Mouse (Mus musculus): ENCODE measurements around the gene Slc6a16. TPM values are rescaled to one million over a fixed set of nuclear protein-coding genes. Genes with fewer than 3 reads are reported as not detected.
A peak's percentile ranks its signal among the peaks of the same experiment; 100 is the strongest.

The Slc6a16 gene
- 0.36 TPM in 1 of 2 replicates, not detected in the other for polyA plus RNA-seq (2014; fragmentation: Nextera tagmentation; extraction: Ambion mirVana)

DNA sequence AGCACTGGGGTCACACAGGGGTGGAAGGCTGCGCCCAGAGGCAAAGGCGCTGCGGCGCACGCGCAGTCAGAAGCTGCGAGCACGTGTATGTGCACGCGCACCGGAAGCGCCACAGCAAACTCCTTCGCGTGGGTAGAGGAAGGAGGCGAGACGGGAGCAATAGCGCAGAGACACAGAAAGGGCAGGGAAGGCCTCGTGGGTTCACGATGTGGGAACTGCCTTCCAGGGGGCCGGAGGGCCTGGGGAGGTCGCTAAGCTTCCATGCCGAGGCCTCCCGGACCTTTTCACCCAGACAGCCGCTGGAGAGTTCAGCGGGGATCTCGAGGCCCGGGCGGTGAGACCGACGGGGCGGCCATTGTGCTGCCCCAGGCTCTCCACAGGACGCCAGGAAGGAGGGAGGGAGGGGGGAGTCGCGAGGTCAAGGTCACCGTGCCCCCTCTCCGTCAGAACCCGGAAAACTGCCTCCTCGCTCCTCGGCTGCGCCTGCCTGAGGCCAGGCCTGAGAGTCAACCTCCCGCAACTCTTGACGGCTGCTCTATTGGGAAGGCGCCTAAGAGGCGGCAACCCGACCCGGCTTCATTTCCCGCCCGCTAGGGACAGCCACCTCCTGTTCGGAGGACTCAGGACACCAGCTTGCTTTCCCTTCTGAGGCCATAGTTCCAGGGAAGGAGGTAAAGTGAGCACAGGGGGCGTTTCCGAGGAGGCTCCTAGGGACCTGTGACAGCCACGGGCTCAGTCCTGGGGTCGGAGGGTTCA, at the start of gene Slc6a16:
Slc6a16 (plus strand) TSS at position 453 of the 756 bp plus-strand sequence.
- H3K27ac ChIP-seq (ENCODE audit: low read depth, low read length) = no peak within 1 kb of the TSS
- ATAC-seq (replicated peaks; ENCODE audit: low FRiP score) (no peak), DNase-seq (ENCODE audit: low spot score) (peak; percentile 74)
- H3K9me3 ChIP-seq (ENCODE audit: control insufficient read depth, low read length) = no peaks in the 10 kb centered on the region
- peak within 1 kb of the TSS; percentile 3 for H3K9ac ChIP-seq (ENCODE audit: low read length)
- WGBS = 9% methylated on average over 45 of the region's 53 CpGs
- H3K4me3 ChIP-seq (ENCODE audit: low read depth, low read length) = peak within 1 kb of the TSS; percentile 21; the same call in 1 of the 2 replicates
- peak within 1 kb of the TSS; percentile 39 for H3K4me2 ChIP-seq (ENCODE audit: low read depth, low read length, severe bottlenecking)
- peaks cover 14% of the 10 kb centered on the region for H3K27me3 ChIP-seq (ENCODE audit: control insufficient read depth, insufficient read depth, low read length)
- peaks cover 4% of the 10 kb centered on the region; the same call in 1 of the 2 replicates for H3K4me1 ChIP-seq (replicated peaks; ENCODE audit: control insufficient read depth, insufficient read depth, low read length)
- no peaks in the 10 kb centered on the region for H3K36me3 ChIP-seq (ENCODE audit: control insufficient read depth, insufficient read depth, low read length)

- H3K36me3 ChIP-seq (ENCODE audit: control insufficient read depth, insufficient read depth, low read length) = no peaks in the 10 kb centered on the region
- no peaks in the 10 kb centered on the region; the same call in 1 of the 2 replicates for H3K27me3 ChIP-seq (ENCODE audit: control insufficient read depth, insufficient read depth, low read length)
- no peak for DNase-seq (ENCODE audit: low spot score)
- no peaks in the 10 kb centered on the region; the same call in 1 of the 2 replicates for H3K4me1 ChIP-seq (replicated peaks; ENCODE audit: control insufficient read depth, insufficient read depth, low read length)
- H3K4me3 ChIP-seq (ENCODE audit: low read depth, low read length) = no peak overlapping the region
- no peak overlapping the region for H3K4me2 ChIP-seq (ENCODE audit: low read depth, low read length, severe bottlenecking)
- 77% methylated on average over 2 of the region's 2 CpGs for WGBS
- no peak overlapping the region for H3K27ac ChIP-seq (ENCODE audit: low read depth, low read length)
- no peak overlapping the region for H3K9ac ChIP-seq (ENCODE audit: low read length)
- ATAC-seq (replicated peaks; ENCODE audit: low FRiP score) = no peak
- no peaks in the 10 kb centered on the region for H3K9me3 ChIP-seq (ENCODE audit: control insufficient read depth, low read length)
These were observed 49.7 kb upstream of the Slc6a16 start for GRCm38 (mm10) chr7:45191161-45191560.

DNA sequence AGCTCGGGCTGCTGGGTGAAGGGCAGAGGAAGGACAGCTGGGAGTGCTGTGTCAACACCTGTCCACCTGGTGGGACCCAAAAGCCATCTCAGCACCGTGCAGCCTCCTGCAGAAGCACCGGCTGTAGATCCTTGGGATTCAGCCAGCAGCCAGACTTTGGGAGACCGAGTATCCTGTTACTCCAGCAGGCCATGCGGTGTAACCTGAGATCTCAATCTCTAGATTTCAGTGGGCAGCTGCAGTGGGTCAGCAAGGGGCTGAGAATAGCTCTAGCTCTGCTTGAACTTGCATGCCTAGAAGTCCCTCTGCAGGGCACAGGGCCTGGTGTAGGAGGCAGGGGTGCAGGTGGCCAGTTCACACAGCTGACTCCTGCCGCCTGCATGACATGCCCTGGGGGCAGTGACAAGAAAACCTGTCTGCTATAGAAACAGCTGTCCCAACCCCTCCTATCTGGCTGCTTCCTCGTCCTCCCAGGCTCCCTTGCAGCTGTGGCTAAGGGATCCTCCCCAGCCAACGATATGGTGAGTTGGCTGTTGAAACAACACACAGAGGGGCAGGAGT, 49.0 kb upstream of the Slc6a16 start:
- no peaks in the 10 kb centered on the region for H3K9me3 ChIP-seq (ENCODE audit: control insufficient read depth, low read length)
- DNase-seq (ENCODE audit: low spot score) (no peak), ATAC-seq (replicated peaks; ENCODE audit: low FRiP score) (no peak)
- no peak overlapping the region for H3K27ac ChIP-seq (ENCODE audit: low read depth, low read length)
- no peak overlapping the region for H3K9ac ChIP-seq (ENCODE audit: low read length)
- no peaks in the 10 kb centered on the region; the same call in 1 of the 2 replicates for H3K4me1 ChIP-seq (replicated peaks; ENCODE audit: control insufficient read depth, insufficient read depth, low read length)
- no peak overlapping the region for H3K4me3 ChIP-seq (ENCODE audit: low read depth, low read length)
- H3K4me2 ChIP-seq (ENCODE audit: low read depth, low read length, severe bottlenecking) = no peak overlapping the region
- WGBS = 26% methylated on average over 8 of the region's 8 CpGs
- no peaks in the 10 kb centered on the region; the same call in 1 of the 2 replicates for H3K27me3 ChIP-seq (ENCODE audit: control insufficient read depth, insufficient read depth, low read length)
- no peaks in the 10 kb centered on the region for H3K36me3 ChIP-seq (ENCODE audit: control insufficient read depth, insufficient read depth, low read length)

DNA sequence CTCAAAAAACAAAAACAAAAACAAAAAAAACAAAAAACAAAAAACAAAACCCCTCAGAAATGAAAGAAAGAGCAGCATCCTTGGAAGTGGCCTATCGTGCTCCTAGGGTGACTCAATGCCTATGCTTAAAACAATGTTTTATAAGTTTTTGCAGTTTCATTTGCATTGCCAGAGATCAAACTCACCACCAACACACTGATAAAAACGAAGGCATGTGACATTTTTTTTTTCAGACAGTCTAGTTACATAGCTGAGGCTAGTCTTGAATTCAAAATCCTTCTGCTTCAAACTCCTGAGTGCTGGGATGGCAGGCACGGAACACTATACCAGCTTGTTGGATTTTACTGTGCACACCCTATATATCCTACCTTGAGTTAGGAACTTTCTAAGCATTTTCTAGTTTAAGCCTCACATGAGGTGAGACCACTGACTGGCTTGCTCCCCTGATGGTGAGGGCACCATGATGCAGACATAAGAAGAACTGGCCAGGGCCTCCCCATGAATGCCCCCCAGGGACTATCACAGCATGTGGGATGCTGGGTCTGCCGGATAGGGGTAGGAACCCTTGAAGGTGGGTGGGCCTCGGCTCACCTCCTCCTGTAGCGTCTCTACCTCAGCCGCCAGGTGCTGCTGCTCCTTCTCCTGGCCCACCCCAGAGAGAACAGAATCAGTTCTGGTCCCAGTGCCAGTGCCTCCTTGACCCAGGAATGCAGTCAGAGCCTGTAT, 48.1 kb upstream of the Slc6a16 start:
- 81% methylated on average over 7 of the region's 7 CpGs for WGBS
- Histone ChIP-seq H3K27ac (ENCODE audit: low read depth, low read length) (no peak overlapping the region), H3K36me3 (ENCODE audit: control insufficient read depth, insufficient read depth, low read length) (no peaks in the 10 kb centered on the region), H3K27me3 (ENCODE audit: control insufficient read depth, insufficient read depth, low read length) (no peaks in the 10 kb centered on the region), H3K4me3 (ENCODE audit: low read depth, low read length) (no peak overlapping the region), H3K4me2 (ENCODE audit: low read depth, low read length, severe bottlenecking) (no peak overlapping the region), H3K9ac (ENCODE audit: low read length) (no peak overlapping the region), H3K9me3 (ENCODE audit: control insufficient read depth, low read length) (no peaks in the 10 kb centered on the region), H3K4me1 (replicated peaks; ENCODE audit: control insufficient read depth, insufficient read depth, low read length) (no peaks in the 10 kb centered on the region; the same call in 1 of the 2 replicates)
- DNase-seq (ENCODE audit: low spot score) = no peak
- no peak for ATAC-seq (replicated peaks; ENCODE audit: low FRiP score)

DNA sequence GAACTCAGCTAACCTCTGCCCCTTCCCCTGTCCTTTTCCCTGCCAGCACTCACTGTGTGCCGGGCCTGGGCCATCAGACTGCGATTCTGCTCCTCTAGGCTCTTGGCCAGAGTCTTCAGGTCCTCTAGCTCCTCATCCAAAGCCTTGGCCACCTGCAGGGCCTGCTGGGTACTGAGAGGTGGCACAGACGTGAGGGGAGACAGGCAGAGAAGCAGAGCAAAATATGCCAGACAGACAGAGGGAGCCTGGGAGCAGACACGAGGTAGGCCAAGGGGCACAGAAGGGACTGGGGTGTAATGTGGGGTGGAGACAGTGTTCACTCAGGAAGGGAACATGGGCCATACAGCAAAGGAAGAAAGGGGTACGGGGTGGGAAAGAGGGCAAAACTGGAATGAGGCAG, 47.5 kb upstream of the Slc6a16 start:
- DNase-seq (ENCODE audit: low spot score) = no peak
- Histone ChIP-seq H3K27ac (ENCODE audit: low read depth, low read length) (no peak overlapping the region), H3K36me3 (ENCODE audit: control insufficient read depth, insufficient read depth, low read length) (no peaks in the 10 kb centered on the region), H3K4me1 (replicated peaks; ENCODE audit: control insufficient read depth, insufficient read depth, low read length) (peaks cover 3% of the 10 kb centered on the region; the same call in 1 of the 2 replicates), H3K9ac (ENCODE audit: low read length) (no peak overlapping the region), H3K27me3 (ENCODE audit: control insufficient read depth, insufficient read depth, low read length) (no peaks in the 10 kb centered on the region), H3K4me2 (ENCODE audit: low read depth, low read length, severe bottlenecking) (no peak overlapping the region), H3K4me3 (ENCODE audit: low read depth, low read length) (no peak overlapping the region), H3K9me3 (ENCODE audit: control insufficient read depth, low read length) (no peaks in the 10 kb centered on the region)
- ATAC-seq (replicated peaks; ENCODE audit: low FRiP score) = no peak
- WGBS = 65% methylated on average over 5 of the region's 5 CpGs

DNA sequence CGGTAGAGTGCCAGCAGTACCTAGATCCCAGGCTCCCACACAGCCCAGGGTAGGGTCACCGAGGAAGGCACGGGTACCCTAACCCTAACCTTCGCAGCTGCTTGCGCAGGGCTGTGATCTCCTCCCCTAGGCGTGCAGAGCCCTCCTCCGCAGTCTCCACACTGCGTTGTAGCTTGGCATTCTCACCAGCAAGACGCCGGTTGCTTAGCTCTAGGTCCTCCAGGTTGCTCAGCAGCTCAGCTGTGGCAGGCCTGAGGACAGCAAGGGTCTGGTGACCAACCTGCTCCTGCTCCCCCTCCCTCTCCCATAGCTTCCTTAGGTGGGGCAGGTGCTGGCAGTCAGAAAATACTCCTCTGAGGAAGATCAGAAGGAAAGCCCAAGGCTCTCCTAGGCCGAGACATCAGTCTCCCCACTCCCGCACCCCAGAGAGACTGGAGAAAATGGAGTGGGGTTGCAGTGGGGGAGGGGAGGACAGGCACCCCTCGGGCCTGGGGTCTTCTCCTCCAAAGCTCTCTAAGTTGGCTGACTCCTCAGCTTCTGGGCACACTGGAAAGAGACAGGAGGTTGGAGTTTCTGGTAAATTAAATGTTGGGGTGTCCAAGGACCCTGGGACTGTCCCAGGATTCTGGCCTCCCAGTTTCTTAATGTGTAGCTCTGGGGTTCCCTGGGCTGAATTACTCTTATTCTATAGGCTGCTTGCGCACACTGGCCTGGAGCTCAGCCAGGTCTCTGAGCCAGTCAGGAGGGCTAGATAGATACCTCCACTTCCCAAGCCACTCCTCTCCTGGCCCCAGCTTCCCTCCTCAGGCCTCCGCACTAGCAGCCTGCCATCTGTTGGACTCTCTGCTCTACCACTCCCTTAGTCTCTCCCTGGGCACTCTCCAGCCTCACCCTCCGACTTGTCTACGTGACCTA, 46.8 kb upstream of the Slc6a16 start:
- ATAC-seq (replicated peaks; ENCODE audit: low FRiP score) (no peak), DNase-seq (ENCODE audit: low spot score) (no peak)
- Histone ChIP-seq H3K9me3 (ENCODE audit: control insufficient read depth, low read length) (no peaks in the 10 kb centered on the region), H3K4me2 (ENCODE audit: low read depth, low read length, severe bottlenecking) (no peak overlapping the region), H3K4me1 (replicated peaks; ENCODE audit: control insufficient read depth, insufficient read depth, low read length) (peaks cover 3% of the 10 kb centered on the region; the same call in 1 of the 2 replicates), H3K27me3 (ENCODE audit: control insufficient read depth, insufficient read depth, low read length) (no peaks in the 10 kb centered on the region), H3K9ac (ENCODE audit: low read length) (no peak overlapping the region), H3K4me3 (ENCODE audit: low read depth, low read length) (no peak overlapping the region), H3K36me3 (ENCODE audit: control insufficient read depth, insufficient read depth, low read length) (no peaks in the 10 kb centered on the region), H3K27ac (ENCODE audit: low read depth, low read length) (no peak overlapping the region)
- 71% methylated on average over 17 of the region's 17 CpGs for WGBS

- H3K36me3 ChIP-seq (ENCODE audit: control insufficient read depth, insufficient read depth, low read length) = no peaks in the 10 kb centered on the region
- no peak overlapping the region for H3K4me2 ChIP-seq (ENCODE audit: low read depth, low read length, severe bottlenecking)
- ATAC-seq (replicated peaks; ENCODE audit: low FRiP score) (no peak), DNase-seq (ENCODE audit: low spot score) (no peak)
- H3K4me3 ChIP-seq (ENCODE audit: low read depth, low read length) = no peak overlapping the region
- no peak overlapping the region for H3K27ac ChIP-seq (ENCODE audit: low read depth, low read length)
- no peaks in the 10 kb centered on the region for H3K27me3 ChIP-seq (ENCODE audit: control insufficient read depth, insufficient read depth, low read length)
- 62% methylated on average over 13 of the region's 13 CpGs for WGBS
- H3K9me3 ChIP-seq (ENCODE audit: control insufficient read depth, low read length) = no peaks in the 10 kb centered on the region
- peaks cover 3% of the 10 kb centered on the region; the same call in 1 of the 2 replicates for H3K4me1 ChIP-seq (replicated peaks; ENCODE audit: control insufficient read depth, insufficient read depth, low read length)
- no peak overlapping the region for H3K9ac ChIP-seq (ENCODE audit: low read length)
These were observed 45.3 kb upstream of the Slc6a16 start for GRCm38 (mm10) chr7:45195341-45196175.

Data from forebrain, embryonic 11.5 days (tissue).